Mouse (Mus musculus): ENCODE data around the gene Gnai1.
"Not testable (repeated sequence)": the region's sequence is repeated elsewhere in the genome, so short reads cannot be mapped to it uniquely, and the experiment has no call there.

Gnai1 gene

DNA sequence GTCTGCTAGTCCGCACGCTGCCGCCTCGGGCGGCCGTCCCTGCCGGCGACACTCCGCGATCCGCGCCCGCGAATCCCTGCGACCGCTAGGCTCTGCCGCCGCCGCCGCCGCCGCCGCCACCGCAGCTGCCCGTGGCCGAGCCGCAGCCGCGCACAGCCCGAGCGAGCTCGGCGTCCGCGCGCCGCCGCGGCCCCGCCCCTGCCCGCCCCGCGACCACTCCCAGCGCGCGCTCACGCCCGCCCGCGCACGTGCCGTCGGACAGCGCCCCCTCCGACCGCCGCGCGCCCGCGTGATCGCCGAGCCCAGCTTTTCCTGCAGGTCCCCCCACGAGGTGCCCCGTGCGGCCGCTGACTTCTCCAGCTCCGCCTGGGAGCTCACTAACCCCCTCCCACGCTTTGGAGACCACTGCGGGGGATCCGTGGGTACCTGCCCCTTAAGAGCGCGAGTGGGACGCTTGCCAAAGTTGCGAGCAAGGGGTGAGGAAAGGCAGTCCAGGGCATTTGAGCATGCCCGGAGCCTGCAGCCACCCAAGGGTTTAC is at the start of gene Gnai1:
Gnai1 (minus strand) TSS at position 75 of the 539 bp plus-strand sequence.
- DNase-seq: peak; percentile 63

DNA sequence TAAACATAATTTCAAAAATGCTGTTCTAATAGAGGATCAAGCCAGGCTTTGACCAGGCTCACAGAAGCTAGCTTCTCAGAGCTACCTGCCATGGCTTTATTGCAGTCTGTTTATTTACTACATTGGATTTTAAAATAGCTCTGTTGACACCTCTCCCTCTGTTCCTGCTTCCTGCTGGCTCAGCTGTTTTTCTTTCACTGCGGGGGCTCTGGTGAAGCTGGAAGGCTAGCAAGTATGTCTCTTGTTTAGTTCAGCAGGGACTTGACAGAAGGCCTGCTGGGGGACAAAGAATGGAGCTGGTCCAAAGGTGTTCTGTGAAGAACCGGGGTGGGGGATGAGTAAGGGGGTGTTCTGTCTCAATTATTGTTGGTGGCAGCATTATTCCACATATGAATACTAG is 7.7 kb upstream of the Gnai1 start:
- no peak for DNase-seq

DNA sequence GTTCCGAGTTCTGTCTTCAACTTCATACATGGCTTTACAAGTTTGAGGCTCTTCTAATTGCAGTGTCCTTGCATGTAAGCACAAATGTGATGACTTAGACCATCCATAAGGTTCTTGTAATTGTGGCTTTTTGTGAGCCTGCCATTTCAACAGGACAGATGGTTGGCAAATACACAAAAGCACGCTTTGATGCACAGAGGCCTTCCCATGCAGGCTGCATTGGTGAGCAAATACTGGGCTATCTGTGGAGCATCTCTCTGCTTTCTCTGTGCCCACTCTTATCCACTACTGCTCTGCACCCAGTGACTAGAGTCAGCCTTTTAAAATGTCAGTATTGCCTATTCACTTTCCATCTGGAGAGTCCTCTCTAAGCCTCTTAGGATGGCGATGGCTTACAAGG is 5.3 kb upstream of the Gnai1 start:
- DNase-seq: no peak

DNA sequence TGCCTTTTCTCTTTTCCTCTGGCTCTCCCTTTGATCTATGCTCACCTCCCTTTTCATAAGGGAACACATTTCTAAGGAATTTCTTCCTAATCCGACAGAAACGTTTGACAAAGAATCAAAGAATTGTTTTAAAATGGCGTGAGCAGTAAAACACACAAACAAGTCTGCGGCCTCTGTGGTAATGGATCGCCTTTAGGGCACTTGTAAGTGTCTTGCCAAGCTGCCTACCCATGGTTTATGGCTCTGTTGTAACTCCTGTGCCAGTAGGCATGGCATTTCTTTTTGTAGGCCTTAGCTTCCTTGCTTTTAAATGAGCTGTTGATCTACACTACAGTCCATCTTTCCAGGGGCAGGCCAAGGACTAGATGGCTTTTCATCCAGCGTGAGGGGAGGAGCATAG is 801 bp upstream of the Gnai1 start:
- DNase-seq: no peak

DNA sequence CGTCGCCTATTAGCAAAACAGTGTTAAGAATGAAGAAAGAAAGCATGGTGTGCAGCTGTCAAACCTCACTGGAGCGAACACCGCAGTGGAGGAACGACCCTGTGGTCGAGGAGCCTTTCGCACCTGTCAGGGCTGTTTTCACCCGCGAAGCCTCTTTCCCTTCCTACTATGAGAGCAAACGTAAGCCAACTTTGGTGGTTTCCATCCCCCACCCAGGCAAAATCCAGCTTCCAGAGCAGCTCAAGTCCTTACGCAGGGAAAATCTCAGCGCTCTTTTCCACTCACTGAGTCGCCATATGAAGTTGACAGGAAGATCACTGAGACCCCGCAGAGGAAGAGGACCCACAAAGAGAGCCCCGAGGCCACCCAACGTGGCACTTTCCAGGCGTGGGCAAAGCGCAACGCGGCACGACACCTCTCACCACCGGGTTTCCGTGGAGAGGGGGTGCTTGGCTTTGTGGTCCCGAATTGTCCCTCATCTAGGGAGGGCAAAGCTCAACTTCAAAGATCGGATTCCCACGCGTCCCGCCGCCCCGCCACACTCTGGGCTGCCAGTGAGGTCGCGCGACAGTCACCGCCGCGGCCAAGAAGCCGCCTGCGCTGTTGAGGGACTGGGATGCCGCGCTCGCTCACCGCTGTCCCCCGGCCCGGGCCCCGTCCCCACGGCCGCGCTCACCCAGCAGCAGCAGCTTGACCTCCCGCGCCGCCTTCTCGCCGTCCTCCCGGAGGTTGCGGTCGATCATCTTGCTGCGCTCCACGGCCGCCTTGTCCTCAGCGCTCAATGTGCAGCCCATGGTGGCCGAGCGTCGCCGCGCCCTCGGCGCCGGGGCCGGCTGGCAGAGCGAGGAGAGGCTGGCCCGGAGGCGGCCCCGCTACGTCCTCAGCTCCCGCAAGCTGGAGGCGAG is 527 bp downstream of the Gnai1 start:
- no peak for DNase-seq

DNA sequence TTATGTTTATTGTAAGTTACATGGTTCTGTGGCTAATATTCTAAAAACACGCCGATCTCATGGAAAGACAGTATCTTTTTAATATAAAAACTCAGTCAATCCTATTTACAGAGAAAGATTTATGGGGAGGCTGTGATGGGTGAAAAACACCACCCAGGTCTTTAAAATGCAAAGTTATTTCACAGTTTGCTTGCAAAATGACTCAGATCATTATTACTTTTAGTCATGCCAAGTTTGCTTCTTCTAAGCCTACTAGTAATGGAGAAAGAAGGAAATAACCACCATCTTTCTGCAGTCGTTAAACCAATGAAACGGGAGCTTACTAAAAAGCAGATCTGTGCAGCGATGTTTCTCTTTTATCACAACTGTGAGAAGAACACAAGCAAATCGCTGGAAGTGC is 1.4 kb downstream of the Gnai1 start:
- no peak for DNase-seq

DNA sequence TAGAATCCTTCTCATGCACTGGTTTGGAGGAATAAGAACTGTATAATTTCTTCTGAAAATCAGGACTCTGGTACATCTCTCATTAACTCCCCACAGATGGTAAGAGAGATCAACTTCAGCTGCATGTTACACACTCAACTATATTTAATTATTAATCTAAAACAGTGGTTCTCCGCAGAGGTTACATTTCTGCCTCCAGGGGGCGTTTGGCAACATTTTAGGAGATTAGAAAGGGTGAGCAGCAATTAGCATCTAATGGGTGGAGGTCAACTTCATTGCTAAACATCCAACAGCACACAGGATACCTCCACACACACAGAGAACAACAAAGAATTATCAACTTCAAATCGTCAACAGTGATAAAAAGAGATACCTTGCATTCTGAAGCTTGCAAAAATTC is 2.0 kb downstream of the Gnai1 start:
- peak; percentile 14 for DNase-seq

DNA sequence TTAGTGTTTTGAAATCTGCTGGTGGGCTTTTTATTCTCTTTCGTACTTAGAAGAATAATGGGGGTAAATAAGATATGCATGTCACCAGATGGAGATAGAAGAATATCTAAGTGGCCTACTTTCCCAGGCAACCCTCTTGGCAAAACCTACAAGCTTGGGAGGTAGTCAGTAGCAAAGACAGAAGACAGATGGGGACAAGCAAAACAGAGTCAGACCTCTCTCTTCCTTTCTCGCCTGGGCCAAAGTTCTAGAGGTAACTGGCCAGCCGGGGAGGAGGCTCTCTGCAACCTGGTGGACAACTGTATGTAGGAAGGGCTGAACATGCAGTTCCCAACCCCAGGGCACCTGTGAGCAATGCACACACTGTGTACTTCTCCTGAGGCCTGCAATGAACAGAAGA is 12.9 kb downstream of the Gnai1 start:
- no peak for DNase-seq

DNA sequence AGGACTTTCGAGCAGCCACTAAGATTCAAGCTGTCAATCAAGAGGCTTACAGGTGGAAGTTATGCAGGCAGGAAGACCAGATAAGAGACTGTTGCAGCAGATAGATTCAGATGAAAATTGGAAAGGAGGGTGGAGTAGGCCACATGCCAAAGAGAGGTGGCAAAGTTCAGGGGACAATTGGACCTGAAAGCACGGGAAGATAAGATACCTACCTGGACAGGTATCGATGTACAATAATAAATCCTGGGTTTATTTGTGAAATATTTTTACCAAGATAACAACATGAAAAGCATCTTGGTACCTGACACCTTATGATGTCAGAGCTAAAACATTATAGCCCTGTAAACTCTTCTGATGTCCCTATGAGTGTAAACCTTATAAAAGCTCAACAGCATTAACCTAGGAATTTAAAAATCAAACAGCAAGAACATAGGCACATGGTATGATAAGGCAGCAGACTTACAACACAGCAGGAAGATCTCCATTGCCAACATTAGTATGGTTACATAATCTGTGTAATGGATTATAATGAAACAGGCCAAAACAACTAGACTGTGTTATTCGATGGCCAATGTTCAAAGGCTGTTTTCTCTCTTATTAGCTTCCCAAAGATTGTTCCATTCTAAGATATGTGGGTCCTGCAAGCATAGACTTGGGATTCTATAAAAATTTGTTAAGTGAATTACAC is 16.6 kb downstream of the Gnai1 start:
- no peak for DNase-seq

DNA sequence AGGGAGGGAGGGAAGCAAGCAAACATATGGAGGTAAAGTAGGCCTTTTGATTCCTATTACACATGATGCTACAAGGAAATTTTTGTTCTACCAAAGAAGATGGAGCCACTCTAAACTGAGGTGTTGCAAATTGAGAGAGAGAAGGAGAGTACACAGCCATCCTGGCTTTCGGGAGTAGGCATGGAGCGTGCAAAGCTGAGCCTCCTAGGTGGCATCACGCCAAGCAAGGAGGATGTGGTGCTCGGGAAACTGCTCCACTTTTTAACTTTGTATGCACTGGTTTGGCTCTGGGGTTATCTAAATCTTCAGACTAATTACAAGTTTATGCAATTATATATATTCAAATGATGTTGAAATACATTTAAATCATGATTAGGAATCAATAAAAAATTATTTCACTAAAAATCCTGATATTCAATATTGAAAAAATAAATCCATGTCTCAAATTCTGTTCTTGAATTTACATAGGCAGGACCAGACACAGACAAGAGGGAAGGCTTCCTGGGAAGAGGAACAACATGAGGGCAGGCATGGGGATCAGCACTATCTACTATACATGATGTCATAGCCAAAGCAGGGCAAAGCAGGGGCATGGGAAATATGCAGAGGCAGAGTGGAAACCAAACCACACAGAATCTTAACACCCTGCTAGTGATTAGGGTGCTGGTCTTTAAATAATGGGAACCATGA is 17.2 kb downstream of the Gnai1 start:
- no peak for DNase-seq

DNA sequence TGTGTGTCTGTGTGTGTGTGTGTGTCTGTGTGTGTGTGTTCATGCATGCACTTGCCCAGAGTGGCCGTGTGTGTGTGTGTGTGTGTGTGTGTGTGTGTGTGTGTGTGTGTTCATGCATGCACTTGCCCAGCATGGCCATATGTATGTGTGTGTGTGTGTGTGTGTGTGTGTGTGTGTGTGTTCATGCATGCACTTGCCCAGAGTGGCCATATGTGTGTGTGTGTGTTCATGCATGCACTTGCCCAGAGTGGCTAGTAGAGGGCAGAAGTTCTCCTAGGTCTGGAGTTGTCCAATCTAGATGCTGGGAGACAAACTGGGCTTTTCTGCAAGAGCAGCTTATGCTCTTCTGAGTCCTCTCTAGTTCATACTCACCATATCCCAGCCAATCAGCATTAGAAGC is 18.3 kb downstream of the Gnai1 start:
- DNase-seq: not testable (repeated sequence)

DNA sequence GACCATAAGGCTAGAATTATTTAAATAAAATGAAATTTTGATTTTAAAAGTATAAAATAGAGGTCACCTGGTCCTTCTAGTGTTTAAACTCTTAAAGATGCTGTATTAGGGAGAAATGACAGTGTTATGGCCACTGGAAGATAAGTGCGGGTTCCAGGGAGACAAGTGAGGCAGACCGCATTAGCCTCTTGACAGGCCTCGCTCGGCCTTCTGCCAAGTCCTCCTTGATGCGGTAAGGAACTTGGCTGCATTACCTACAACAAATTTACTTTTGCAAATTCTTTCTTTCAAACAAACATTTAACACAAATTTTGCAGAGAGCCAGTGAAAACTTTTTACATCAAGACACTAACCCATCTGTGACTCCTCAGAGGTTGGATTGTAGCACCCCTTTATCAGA is 27.9 kb downstream of the Gnai1 start:
- no peak for DNase-seq

DNA sequence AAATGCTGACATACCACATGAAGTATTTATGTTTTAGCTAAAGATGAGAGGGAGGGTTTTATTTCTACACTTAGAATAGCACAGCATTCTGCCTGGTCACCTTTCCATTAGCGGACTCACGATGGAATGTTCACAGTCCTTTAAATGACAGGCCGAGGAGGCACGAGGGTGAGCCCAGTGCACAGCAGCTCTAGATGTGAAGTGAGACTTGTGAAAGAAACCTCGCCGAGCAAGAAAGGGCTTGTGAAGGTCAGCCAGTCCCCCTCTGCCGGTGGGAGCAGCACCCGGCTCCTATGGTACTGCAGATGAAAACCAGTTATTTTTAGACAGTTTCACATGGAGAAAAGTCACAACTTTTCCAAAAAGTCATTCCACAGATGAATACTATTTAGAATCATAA is 29.4 kb downstream of the Gnai1 start:
- no peak for DNase-seq

DNA sequence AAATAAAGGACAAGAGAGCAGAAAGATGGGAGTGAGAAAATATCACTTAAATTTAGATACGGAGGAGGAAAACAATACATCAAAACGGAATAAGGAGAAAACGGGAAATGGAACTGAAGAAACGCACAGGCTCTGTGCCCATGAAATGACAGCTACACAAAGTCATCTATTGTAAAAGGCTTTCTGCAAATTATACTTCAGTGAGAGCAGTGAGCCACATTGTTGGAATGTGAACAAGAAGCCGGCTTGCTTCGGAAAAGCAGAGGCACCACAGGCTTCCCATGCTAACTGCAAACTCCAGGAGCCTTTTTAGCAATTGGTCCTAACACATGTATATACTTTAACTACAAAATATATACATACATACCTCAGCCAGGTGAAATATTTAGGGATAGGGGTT is 34.0 kb downstream of the Gnai1 start:
- DNase-seq: no peak

DNA sequence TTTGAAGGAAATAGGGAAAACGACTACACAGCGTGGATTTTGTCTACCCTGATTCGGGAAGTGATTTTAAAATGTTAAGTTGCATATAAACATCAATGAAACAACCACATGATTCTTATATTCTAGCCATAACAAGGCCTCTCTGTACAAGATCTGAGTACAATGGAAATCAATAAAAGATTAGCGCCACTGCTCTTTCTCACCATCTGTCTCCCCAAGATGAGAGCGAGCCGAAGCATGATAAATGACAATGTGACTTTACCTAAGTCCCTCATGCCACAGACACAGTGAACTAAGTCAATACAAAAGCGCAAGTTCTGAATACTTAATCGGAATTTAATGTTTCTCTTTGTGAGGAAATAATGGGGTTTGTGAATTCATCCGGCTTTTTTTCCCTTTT is 36.6 kb downstream of the Gnai1 start:
- no peak for DNase-seq

DNA sequence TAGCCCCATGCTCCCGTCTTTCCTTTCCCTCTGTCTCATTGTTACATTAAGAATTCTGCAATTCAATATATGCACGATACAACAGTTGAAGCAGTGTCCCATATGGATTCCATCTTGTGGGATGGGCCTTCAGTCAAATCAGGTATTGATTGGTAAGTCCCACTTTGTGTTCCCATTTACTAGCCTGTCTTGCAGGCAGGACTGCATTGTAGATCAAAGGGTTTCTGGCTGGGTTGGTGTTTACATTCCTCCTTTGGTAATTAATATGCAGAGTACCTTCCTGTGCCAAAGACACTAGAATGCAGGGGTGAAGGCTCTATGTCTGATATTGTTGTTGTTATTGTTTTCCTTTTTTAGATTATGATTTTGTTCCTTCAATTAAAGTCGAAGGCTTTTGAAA is 38.5 kb downstream of the Gnai1 start:
- DNase-seq: no peak

DNA sequence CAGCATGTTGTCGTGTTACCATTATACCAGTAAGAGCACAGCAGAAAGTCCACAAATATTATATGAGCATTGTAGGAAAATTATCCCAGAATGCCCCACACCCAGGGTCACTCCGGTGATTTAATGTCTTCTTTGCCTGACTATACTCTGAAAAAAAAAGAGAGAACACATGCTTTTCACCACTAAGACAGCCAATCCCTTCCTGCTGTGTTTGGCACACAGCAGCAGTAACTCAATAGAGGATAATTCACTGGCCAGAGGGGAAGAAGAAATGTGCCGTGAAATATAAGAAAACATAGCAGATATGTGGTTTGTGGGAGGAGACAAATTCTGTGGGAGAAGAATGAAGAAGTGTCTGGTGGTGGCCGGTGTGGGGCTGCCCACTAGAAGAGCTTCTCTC is 41.3 kb downstream of the Gnai1 start:
- DNase-seq: no peak

DNA sequence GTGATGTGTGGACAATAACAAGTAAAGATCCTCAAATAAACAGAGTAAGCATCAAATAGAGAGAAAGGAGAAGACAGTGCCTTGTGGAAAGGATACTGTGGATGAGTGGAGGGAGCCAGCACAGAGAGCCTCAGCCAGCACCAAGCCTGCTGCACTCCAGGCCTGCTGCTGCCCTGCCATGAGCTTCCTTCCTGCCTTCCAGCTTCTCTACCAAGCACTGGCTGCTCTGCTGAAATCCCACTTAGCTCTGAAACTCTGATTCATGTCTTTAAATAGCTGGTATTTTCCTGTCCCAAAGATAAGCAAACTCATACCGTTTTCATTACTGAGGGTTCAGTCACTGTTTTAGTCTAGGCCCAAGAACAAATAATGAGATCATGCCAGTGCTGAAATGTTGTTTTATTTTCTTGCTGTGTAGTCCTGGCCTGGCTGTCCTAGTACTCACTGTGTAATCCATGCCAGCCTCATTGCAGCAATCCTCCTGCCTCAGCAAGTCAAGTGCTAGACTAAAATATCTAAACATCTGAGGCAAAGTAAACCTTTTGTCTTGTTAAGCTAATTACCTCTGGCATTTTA is 52.8 kb downstream of the Gnai1 start:
- no peak for DNase-seq

DNA sequence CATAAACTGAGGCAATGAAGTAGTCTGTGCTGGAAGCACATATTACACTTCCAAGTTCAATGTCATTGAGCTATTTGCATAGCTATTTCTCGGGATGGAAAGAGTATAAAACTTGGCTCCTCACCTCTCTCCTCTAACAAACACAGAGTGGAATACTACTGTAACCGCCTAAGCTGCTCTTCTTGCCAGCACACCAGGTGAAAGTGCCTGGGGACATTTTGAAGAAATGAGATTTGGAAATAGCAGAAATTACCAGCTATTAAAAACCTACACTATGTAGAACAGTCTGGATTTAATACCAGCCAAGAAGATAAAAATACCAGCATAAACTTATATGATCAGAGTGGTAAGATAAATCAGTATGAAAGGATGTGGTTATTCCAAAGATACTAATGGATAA is 63.6 kb downstream of the Gnai1 start:
- no peak for DNase-seq

DNA sequence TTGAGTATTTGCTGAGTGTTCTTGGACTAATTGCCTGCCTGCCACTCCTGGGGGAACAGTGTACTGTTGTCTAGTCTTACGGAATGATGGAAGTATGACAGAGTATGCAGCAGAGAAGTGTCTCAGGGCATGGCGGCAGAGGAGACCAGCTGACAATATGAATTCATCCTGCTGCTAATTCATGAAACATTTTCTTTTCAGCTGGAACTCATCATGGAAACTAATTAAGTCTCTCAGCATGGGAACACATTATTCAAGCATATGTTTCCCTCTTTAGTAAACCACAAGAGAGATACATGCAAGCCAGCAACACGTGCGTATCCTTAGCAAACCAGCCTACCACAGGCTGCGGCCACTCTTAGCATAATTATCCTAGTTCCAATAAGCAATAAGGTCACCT is 67.4 kb downstream of the Gnai1 start:
- DNase-seq: no peak

DNA sequence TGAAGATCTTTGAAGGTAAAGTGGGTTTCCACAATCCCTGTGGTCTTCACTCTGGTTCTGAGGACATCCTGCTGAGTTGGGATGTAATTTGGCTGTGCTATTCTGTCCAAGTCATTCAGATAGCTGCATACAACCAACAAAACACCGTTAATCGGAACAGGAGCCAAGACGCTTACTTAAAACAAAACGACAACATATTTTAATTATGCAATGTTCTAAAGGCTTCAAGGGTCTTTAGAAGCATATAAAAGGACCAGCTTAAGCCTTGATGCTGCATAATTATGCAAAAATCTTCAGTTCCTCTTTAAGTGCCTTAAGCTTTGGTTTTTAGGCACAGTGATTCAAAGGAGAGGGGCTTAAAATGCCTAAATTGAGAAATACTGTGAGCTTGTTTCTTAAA is 70.6 kb downstream of the Gnai1 start:
- no peak for DNase-seq

DNA sequence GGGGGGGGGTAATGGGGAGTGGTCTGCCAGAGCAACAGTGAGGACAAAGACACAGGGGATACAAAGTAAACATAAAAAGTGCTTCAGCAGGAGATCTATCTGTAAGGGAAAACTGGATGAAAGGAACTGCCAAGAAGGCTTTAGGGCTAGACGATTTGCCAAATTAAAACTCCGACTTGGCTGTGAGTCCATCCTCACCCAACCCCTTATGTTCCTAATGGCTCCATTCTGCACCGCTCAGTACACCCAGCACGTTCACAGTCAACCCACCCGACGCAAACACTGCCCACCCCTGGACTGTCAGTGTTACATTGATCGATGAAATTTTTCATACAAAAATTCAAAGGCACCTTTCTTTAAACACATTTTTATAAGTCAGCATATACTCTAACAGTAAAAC is 71.5 kb downstream of the Gnai1 start:
- no peak for DNase-seq

DNA sequence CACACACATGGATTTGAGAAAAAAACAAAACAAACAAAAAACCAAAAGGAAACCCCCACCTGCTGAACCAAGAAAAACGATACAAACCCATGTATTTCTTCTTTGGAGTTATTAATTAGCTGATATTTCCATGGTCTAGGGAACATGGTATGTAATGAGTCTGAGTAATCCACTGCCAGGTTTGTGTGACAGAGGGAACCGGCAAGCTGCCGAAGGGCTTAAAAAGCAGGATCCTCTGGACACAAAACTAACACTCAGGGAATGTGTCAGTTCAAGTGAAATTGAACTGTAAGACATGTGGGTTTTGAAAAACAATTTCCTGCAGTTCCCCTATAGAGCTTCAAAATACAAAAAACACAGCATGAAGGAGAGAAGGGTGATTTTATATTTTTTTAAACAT is 72.1 kb downstream of the Gnai1 start:
- no peak for DNase-seq
